Mouse (Mus musculus): Measurements from ENCODE around the gene Slc4a8. TPM values are rescaled to one million over a fixed set of nuclear protein-coding genes. Genes with fewer than 3 reads are reported as not detected.
"Not testable (repeated sequence)": the region's sequence is repeated elsewhere in the genome, so short reads cannot be mapped to it uniquely, and the experiment has no call there.

The Slc4a8 gene
- polyA plus RNA-seq, 1 experiment: 1.2 TPM

DNA sequence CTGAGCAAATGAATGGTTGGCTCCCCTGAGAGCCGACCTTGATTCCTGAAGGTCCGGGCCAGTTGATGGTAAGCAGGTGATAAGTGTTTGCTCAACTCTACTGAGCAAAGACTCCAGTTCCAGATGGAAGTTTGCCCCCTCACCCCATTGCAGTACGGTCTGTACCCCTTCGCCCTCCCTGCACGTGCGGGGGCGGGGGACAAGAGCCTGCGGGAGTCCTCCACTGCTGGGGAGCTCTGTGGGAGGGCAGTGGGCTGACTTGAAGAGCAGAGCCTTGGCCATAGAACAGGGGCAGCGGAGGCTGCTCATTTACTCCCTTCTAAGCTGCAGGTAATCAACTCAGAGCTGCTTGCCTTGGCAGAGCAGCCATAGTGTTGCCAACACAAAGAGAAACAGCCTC, 5.3 kb downstream of the Slc4a8 start:
- Histone ChIP-seq H3K4me1 (ENCODE audit: control insufficient read depth, insufficient read depth, low read length) (no peaks in the 10 kb centered on the region), H3K27ac (ENCODE audit: insufficient read depth, low read length) (no peak overlapping the region), H3K4me3 (ENCODE audit: insufficient read depth, low read length) (no peak overlapping the region)
- TF ChIP-seq POLR2A (IDR thresholded peaks at IDR 0.05; ENCODE audit: low read depth, low read length): no peak

DNA sequence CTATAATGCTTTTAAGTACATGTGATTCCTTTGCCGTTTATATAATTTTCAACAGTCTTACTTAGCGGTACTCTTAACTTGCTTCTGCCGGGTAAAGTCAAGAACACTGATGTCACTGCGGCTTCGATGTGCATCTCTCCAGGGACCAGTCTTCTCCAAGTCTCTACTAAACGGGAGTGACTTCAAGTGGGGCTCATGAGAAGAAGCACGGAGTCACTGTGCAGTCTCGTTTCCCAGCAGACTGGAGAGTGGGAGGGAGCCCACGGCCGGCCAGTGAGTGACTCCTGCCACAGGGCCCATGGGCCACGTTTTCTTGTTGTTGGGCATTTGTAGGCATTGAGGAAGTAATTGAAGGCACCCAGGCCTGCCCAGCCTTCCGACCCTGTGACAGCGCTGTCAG, 6.3 kb downstream of the Slc4a8 start:
- H3K4me1 ChIP-seq (ENCODE audit: control insufficient read depth, insufficient read depth, low read length): no peaks in the 10 kb centered on the region
- H3K27ac ChIP-seq (ENCODE audit: insufficient read depth, low read length): no peak overlapping the region
- no peak for TF ChIP-seq CTCF (IDR thresholded peaks at IDR 0.05; ENCODE audit: borderline replicate concordance, insufficient read depth, low read length)
- no peak for TF ChIP-seq POLR2A (IDR thresholded peaks at IDR 0.05; ENCODE audit: low read depth, low read length)
- no peak overlapping the region for H3K4me3 ChIP-seq (ENCODE audit: insufficient read depth, low read length)

DNA sequence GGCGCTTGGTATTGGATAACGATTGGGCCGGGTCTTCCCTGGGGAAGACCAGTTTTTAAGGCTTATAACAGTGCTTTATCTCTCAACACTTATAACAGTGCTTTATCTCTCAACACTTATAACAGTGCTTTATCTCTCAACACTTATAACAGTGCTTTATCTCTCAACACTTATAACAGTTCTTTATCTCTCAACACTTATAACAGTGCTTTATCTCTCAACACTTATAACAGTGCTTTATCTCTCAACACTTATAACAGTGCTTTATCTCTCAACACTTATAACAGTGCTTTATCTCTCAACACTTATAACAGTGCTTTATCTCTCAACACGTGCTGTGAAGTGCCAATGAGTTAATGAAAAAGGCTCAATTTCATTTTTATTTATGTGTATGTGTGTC, 7.5 kb downstream of the Slc4a8 start:
- H3K4me1 ChIP-seq (ENCODE audit: control insufficient read depth, insufficient read depth, low read length); H3K4me3 ChIP-seq (ENCODE audit: insufficient read depth, low read length); H3K27ac ChIP-seq (ENCODE audit: insufficient read depth, low read length): not testable (repeated sequence)

DNA sequence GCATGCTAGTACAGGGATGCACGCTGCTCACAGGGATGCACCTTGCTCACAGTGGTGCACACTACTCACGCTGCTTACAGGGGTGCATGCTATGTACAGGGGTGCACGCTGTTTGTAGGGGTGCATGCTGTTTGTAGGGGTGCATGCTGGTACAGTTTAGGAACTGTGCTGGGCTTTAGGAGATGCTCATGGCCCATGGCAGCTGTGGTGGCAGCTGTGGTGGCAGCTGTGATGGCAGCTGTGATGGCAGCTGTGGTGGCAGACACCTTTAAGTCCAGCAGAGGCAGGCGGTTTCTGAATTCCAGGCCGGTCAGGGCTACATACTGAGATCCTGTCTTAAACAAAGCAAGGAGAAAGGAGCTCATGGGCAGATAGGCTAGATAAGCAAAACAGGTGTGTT, 8.8 kb downstream of the Slc4a8 start:
- Histone ChIP-seq H3K27ac (ENCODE audit: insufficient read depth, low read length) (no peak overlapping the region), H3K4me3 (ENCODE audit: insufficient read depth, low read length) (no peak overlapping the region), H3K4me1 (ENCODE audit: control insufficient read depth, insufficient read depth, low read length) (no peaks in the 10 kb centered on the region)
- TF ChIP-seq CTCF (IDR thresholded peaks at IDR 0.05; ENCODE audit: borderline replicate concordance, insufficient read depth, low read length) (no peak), POLR2A (IDR thresholded peaks at IDR 0.05; ENCODE audit: low read depth, low read length) (no peak)

DNA sequence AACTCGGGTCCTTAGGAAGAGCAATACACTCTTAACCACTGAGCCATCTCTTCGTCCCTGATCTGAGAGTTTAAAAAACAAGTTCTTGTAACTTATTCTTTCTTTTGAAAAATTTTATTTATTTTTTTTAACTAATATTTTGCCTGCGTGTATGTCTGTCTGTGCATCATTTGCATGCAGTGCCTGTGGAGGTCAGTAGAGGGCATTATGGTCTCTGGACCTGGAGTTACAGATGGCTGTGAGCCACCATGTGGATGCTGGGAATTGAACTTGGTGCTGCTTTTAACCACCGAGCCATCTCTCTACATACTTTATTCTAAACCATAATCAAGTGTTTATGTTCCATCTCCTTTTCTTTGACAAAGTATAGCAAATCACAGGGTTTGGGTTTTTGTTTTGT, 11.1 kb downstream of the Slc4a8 start:
- no peak for TF ChIP-seq CTCF (IDR thresholded peaks at IDR 0.05; ENCODE audit: borderline replicate concordance, insufficient read depth, low read length)
- no peak for TF ChIP-seq POLR2A (IDR thresholded peaks at IDR 0.05; ENCODE audit: low read depth, low read length)
- Histone ChIP-seq H3K27ac (ENCODE audit: insufficient read depth, low read length) (no peak overlapping the region), H3K4me1 (ENCODE audit: control insufficient read depth, insufficient read depth, low read length) (peaks cover 7% of the 10 kb centered on the region; the same call in 1 of the 2 replicates), H3K4me3 (ENCODE audit: insufficient read depth, low read length) (no peak overlapping the region)

DNA sequence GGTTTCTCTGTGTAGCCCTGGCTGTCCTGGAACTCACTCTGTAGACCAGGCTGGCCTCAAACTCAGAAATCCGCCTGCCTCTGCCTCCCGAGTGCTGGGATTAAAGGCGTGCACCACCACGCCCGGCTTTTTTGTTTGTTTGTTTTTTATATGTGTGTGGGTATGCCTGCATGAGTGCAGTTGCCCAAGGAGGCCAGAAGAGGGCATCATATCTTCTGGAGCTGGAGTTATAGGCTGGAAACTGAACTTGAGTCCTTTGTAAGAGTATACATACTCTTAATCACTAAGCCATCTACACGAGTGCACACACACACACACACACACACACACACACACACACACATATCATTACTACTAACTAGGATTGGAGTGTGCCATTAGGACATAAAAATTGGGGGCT, 12.3 kb downstream of the Slc4a8 start:
- not testable (repeated sequence) for H3K27ac ChIP-seq (ENCODE audit: insufficient read depth, low read length); H3K4me3 ChIP-seq (ENCODE audit: insufficient read depth, low read length)
- H3K4me1 ChIP-seq (ENCODE audit: control insufficient read depth, insufficient read depth, low read length): peaks cover 11% of the 10 kb centered on the region; the same call in 1 of the 2 replicates

DNA sequence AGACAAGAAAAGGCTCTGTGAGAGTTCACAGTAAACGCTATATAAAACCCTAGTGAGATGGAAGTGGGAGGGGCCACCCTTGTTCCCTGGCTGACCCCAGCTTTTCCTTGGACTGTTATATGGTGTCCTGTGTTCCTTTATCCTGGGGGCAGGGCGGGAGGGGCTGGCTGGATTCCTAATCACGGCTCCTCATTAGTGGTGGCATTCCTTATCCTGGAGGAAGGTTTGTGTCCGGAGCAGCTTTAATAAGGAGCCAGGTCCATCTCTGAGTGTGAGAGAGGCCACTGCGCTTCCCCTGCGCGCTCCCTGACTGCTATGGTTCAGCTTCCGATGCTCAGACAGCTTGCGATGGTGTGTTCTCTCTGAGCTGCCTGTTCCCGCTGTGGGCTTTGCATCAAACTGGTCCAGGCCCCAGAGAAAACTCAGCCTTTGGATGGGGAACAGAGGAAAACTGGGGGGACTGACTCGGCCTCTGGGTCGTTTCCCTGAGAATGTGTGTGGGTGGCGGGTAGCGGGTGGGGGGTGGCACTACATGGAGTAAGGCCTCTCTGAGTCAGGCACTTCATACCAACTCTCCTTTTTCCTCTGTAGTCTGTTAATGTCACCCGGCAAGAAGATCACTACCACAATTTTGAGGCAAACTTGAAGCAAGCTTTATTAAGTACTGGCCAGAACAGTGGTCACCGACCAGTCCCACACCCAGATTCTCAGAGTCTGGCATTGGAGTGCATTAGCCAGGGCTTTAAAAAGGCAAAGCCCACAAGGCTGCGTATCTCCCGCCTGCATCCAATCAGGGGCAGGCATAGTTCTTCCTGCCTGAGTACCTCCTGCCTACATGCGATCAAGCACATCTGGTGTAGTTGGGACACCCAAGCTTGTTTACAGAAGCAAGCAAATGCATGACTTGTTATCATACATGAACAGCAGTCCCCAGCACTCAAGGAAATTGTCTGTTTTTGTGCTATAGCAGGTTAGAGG, 13.9 kb downstream of the Slc4a8 start:
- no peak for TF ChIP-seq CTCF (IDR thresholded peaks at IDR 0.05; ENCODE audit: borderline replicate concordance, insufficient read depth, low read length)
- no peak for TF ChIP-seq POLR2A (IDR thresholded peaks at IDR 0.05; ENCODE audit: low read depth, low read length)
- H3K27ac ChIP-seq (ENCODE audit: insufficient read depth, low read length): peak overlapping the region; percentile 7; the same call in 1 of the 2 replicates
- H3K4me3 ChIP-seq (ENCODE audit: insufficient read depth, low read length): no peak overlapping the region

DNA sequence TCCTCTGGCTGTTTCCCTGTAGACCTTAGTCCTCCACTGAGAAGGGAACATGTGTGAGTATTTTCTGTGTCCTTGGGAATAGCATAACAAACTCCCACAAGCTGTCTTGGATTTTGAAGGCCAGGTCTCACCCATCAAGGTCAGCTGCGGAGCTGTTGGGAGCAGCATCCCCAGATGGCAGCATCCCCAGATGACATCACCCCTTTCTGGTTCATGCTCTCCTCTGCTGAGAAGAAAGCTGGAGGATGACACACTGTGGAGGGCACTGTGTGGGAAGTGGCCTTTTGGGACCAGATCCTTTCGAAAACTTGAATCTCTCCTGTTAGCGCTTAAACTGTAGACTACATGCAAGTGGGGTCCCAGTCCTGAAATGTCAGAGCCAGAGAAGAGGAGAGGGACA, 14.9 kb downstream of the Slc4a8 start:
- Histone ChIP-seq H3K27ac (ENCODE audit: insufficient read depth, low read length) (no peak overlapping the region), H3K4me3 (ENCODE audit: insufficient read depth, low read length) (no peak overlapping the region), H3K4me1 (ENCODE audit: control insufficient read depth, insufficient read depth, low read length) (peaks cover 11% of the 10 kb centered on the region; the same call in 1 of the 2 replicates)
- TF ChIP-seq POLR2A (IDR thresholded peaks at IDR 0.05; ENCODE audit: low read depth, low read length): no peak
- TF ChIP-seq CTCF (IDR thresholded peaks at IDR 0.05; ENCODE audit: borderline replicate concordance, insufficient read depth, low read length): no peak

More for the DNA sequence above, 13.9 kb downstream of the Slc4a8 start:
- peaks cover 11% of the 10 kb centered on the region; the same call in 1 of the 2 replicates for H3K4me1 ChIP-seq (ENCODE audit: control insufficient read depth, insufficient read depth, low read length)

DNA sequence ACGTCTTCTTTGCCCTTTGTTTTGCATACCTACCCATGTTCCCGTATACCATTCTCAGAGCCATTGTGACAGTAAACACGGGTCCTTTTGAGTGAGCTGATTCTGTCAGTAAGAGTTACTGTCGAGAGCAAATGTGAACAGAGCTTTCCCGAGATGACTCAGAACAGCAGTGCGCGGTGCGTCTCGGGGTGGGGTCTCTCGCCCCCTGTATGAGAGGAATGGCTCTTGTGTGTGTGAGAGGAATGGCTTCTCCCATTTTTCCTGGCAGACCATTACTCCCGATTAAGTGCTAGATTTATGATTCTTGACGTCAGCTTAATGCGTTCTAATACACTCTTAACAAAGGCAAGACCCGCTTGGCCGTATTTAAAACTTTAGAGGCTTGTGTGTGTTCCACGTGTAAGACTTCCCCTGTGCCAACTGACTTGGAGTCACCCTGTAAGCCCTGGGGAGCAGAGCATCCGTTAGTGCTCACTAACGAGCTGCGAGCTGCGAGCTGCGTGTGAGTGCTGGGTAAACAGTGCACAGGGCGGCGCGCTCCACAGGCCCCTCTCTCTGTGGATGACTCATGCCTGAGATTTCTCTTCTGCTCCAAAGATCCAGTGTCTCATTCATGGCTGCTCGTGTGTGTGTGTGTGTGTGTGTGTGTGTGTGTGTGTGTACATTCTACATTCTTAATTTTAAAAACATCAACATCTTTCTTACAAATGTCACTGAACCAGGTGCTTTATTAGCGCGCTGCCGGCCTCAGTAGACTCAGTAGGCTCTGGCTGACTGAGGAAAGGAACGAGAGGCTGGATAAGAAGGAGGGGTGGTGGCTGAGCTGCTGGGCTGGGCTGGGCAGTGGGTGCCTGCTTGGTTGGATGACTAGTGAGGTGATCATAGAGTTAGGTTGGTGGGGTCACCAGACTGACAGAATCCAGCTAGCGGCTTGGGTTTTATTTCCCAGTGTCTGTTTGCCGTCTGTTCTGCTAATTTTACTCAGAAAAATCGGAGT, 15.8 kb downstream of the Slc4a8 start:
- H3K27ac ChIP-seq (ENCODE audit: insufficient read depth, low read length): peak overlapping the region; percentile 23; the same call in 1 of the 2 replicates
- peaks cover 11% of the 10 kb centered on the region; the same call in 1 of the 2 replicates for H3K4me1 ChIP-seq (ENCODE audit: control insufficient read depth, insufficient read depth, low read length)
- no peak for TF ChIP-seq CTCF (IDR thresholded peaks at IDR 0.05; ENCODE audit: borderline replicate concordance, insufficient read depth, low read length)
- TF ChIP-seq POLR2A (IDR thresholded peaks at IDR 0.05; ENCODE audit: low read depth, low read length): no peak
- no peak overlapping the region for H3K4me3 ChIP-seq (ENCODE audit: insufficient read depth, low read length)

All from embryonic fibroblast, embryonic 13.5 days (primary cell).